Mouse (Mus musculus): ENCODE measurements around the gene Cisd3. TPM values are rescaled to one million over a fixed set of nuclear protein-coding genes. Genes with fewer than 3 reads are reported as not detected.

The Cisd3 gene
- polyA plus RNA-seq (2015; fragmentation: Nextera tagmentation; extraction: Ambion mirVana), result 94.2 and 95.9 TPM in 2 replicates

GRCm38 (mm10) chr11:97685613-97686321, at the start of gene Cisd3:
Gene Cisd3 (plus strand): TSS chr11:97685826.

DNA sequence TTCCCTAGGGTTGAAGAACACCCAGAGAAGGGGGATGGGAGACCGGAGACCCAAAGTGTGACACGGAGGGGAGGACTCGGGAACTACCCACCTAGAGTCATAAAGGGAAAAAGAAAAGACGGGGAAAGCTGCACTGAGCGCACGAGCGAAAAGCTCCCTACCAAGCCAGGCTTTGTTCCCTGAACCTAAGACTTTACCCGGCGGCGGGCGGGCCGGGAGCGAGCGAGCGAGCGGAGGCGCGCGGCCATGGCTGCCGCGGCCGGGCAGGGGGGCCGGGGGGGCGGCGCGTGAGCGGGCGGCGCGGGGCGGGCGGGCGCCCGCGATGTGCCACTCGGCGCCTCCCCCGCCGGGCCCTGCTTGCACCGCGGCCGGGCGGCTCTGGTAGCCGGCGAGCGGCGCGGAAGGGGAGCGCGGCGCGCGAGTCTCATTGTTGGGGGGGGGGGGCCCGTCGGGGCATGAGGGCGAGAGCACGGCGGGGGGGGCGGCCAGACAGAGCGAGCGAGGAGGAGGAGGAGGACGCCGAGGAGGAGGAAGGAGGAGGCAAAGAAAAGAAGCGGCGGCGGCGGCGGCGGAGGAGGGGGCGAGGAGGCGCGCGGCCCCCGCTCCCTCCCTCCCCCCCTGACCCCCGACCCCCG, 22.6 kb upstream of the Cisd3 start, which contains the start of gene Mllt6:
Gene Mllt6, plus strand, starts transcription at position 522 of the 635 bp plus-strand sequence.

GRCm38 (mm10) chr11:97700003-97700745, 14.5 kb downstream of the Cisd3 start, which contains the start of gene Pcgf2:
Gene Pcgf2 (minus strand): TSS chr11:97700497.

GRCm38 (mm10) chr11:97703039-97703826, 17.6 kb downstream of the Cisd3 start, which contains the start of gene Psmb3:
Gene Psmb3 (plus strand): TSS chr11:97703399.

Small RNAs within 50 kb of the gene (microRNA-seq; reads per million reads assigned to microRNA genes)
- gene Gm24158 (0 reads per million in 2 experiments), gene Mir6927 (0 reads per million in 2 experiments)

Other genes starting within 250 kb of the Cisd3 start
- 0.28 and 0.44 TPM in 2 replicates for gene 4933428G20Rik, start 185.5 kb upstream of the Cisd3 start, polyA plus RNA-seq (2015; fragmentation: Nextera tagmentation; extraction: Ambion mirVana)
- 0.06 and 0.13 TPM in 2 replicates for gene Srcin1, start 109.6 kb upstream of the Cisd3 start, polyA plus RNA-seq (2015; fragmentation: Nextera tagmentation; extraction: Ambion mirVana)
- 0.14 and 0.23 TPM in 2 replicates for gene Epop, start 56.1 kb upstream of the Cisd3 start, polyA plus RNA-seq (2015; fragmentation: Nextera tagmentation; extraction: Ambion mirVana)
- 0.96 and 1.00 TPM in 2 replicates for gene Mllt6, start 22.4 kb upstream of the Cisd3 start, polyA plus RNA-seq (2015; fragmentation: Nextera tagmentation; extraction: Ambion mirVana)
- 3.5 and 4.0 TPM in 2 replicates for gene Pcgf2, start 14.7 kb downstream of the Cisd3 start, polyA plus RNA-seq (2015; fragmentation: Nextera tagmentation; extraction: Ambion mirVana)
- 443 and 489 TPM in 2 replicates for gene Psmb3, start 17.6 kb downstream of the Cisd3 start, polyA plus RNA-seq (2015; fragmentation: Nextera tagmentation; extraction: Ambion mirVana)
- 1.9 TPM in 2 replicates for gene Pip4k2b, start 58.9 kb downstream of the Cisd3 start, polyA plus RNA-seq (2015; fragmentation: Nextera tagmentation; extraction: Ambion mirVana)
- 7.7 and 9.0 TPM in 2 replicates for gene Cwc25, start 80.7 kb downstream of the Cisd3 start, polyA plus RNA-seq (2015; fragmentation: Nextera tagmentation; extraction: Ambion mirVana)
- not detected in 2 replicates for gene 1700001P01Rik, start 90.1 kb downstream of the Cisd3 start, polyA plus RNA-seq (2015; fragmentation: Nextera tagmentation; extraction: Ambion mirVana)
- gene Rpl23, start 96.6 kb downstream of the Cisd3 start, polyA plus RNA-seq (2015; fragmentation: Nextera tagmentation; extraction: Ambion mirVana), result 394 and 459 TPM in 2 replicates
- gene Lasp1, start 113.2 kb downstream of the Cisd3 start, polyA plus RNA-seq (2015; fragmentation: Nextera tagmentation; extraction: Ambion mirVana), result 32.7 and 42.2 TPM in 2 replicates
- gene B230217C12Rik, start 155.0 kb downstream of the Cisd3 start, polyA plus RNA-seq (2015; fragmentation: Nextera tagmentation; extraction: Ambion mirVana), result 1.3 and 1.4 TPM in 2 replicates
- 0.13 and 0.22 TPM in 2 replicates for gene Fbxo47, start 198.3 kb downstream of the Cisd3 start, polyA plus RNA-seq (2015; fragmentation: Nextera tagmentation; extraction: Ambion mirVana)

All from skeletal muscle tissue, postnatal 0 days (tissue).